Mouse (Mus musculus) layer of hippocampus, adult 6 months (tissue): ENCODE results near the gene Nfat5. TPM values are rescaled to one million over a fixed set of nuclear protein-coding genes. Genes with fewer than 3 reads are reported as not detected.

Source experiments
- long read RNA-seq, 2 experiments: library from polyadenylated mRNA; unstranded; transcript quantifications; one replicate each; pipeline ENCODE4 v2.0.0; 2019 to 2020
- polyA plus RNA-seq: library from polyadenylated mRNA; unstranded; fragments of <200 nt; fragmentation: Nextera tagmentation; gene quantifications from 2 replicates; pipeline ENCODE4 v1.2.3, GENCODE M21; 2021

Nfat5 gene
- 4.6 and 5.7 TPM in 2 replicates for polyA plus RNA-seq
- long read RNA-seq, experiment 1, partial matches to known transcripts, result 3 of 14 reads
- long read RNA-seq, experiment 1, other reads (novel, unspliced or antisense), result 11 of 14 reads
- long read RNA-seq, experiment 2, full-length matches to known transcripts, result 5 of 21 reads
- long read RNA-seq, experiment 2, partial matches to known transcripts, result 0 of 21 reads
- long read RNA-seq, experiment 2, other reads (novel, unspliced or antisense), result 16 of 21 reads

DNA sequence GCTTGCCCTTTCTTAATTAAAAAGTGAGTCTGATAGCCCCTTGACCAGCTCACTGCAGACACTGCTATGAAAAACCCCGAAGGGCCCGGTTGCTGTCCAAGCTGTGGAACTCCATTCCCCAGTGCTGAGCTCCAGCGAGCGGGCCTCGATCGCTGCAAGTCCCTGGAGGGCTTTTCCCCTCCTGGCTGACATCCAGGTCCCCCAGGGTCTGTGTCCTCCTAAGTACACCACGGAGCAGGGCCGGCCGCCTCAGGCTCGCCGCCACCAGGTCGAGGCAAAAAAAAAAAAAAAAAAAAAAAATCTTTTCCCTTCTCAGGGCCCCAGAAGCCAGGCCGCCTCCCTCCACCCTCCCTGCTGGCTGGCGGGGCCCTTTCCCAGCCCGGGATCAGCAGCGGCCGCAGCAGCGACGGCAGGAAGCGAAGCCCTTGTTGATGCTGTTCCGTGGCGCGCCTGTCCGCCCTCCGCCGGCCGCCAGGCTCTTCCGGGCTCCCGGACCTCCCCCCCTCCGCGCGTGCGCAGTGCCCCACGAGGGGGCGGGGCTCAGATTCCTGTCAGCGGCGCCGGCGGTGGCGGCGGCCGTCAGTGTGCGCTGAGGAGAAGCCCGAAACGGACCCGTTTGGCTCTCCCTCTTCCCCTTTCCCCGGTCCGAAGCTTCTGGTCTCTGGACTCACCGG, at the start of gene Nfat5:
Gene Nfat5, plus strand, starts transcription at position 543 of the 674 bp plus-strand sequence.

DNA sequence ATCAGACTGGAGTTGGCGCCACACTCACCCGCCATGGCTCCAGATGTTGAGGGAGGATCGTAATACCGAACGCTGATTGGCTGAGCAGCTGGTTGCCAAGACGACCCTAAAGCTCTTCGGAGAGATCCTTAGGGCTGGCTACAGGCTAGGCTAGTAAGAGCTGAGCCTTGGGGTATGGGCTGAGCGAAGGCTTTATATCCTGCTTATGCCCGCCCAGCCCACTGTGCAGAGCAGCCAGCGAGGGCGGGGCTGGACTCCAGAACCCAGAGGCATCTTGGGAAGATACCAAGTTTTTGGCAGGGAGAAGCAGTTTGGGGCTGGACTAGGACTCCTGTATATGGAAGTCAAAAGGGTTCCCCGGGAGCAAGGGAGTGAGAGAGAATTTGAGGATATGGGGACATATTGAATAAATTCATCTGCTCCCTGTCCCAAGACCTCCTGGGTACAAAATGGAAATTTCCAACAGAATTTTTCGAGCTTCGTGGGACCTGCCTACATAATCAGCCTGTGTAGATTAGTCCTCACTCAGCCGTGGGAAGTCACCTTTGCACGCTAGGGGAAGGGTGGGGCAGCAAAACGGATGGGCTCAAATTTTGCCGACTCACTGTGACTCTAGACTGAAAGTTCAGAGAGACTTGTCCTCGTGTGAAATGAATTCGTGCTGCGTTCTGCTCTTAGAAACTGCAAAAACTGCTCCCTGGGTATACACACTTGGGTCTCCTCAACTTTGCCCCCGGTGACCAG, 109.9 kb downstream of the Nfat5 start, which contains the start of gene Nqo1:
Gene Nqo1, minus strand, starts transcription at position 169 of the 744 bp plus-strand sequence.

DNA sequence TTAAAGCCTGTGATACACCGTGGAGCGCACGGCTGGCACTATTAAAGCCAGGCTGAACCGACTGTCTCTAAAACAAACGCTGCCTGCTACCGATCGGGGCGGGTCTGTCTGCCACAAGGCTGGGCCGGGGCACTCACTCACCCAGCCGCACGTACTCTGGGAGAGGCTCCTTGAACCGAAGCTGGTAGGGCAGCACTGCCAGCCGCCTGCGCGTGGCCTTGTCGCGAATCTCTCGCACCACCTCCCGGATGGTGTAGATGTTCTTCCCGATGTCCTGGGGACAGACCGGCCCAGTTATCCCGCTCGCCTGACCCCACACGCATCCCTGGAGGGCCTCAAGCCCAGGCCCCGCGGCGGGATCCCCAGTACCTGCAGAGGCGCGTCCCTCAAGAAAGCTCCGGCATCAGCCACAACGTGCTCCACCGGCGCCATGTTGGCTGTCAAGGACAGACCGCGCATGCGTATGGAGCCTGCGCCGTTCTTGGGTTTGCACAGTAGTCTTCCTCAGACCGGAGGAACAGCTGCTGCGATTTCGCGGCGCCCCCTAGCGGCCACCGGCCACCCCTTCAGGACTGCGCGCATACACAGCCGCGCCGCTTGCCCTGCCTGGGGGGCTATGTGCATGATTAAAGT, 131.4 kb downstream of the Nfat5 start, which contains the start of gene Nob1:
Gene Nob1, minus strand, starts transcription at position 455 of the 633 bp plus-strand sequence.

Other genes with a start within 250 kb of the Nfat5 start
- 51.7 and 54.3 TPM in 2 replicates for gene Pdf, start 244.9 kb upstream of the Nfat5 start, polyA plus RNA-seq
- 54.3 and 75.4 TPM in 2 replicates for gene Cog8, start 236.8 kb upstream of the Nfat5 start, polyA plus RNA-seq
- 26.4 and 31.4 TPM in 2 replicates for gene Nip7, start 236.6 kb upstream of the Nfat5 start, polyA plus RNA-seq
- gene Tmed6, start 227.8 kb upstream of the Nfat5 start, polyA plus RNA-seq, result not detected in 2 replicates
- 4.9 and 5.0 TPM in 2 replicates for gene Terf2, start 196.9 kb upstream of the Nfat5 start, polyA plus RNA-seq
- 48.3 and 62.1 TPM in 2 replicates for gene Cyb5b, start 142.8 kb upstream of the Nfat5 start, polyA plus RNA-seq
- gene Nqo1, start 109.7 kb downstream of the Nfat5 start, polyA plus RNA-seq, result 6.3 and 9.9 TPM in 2 replicates
- 33.7 and 34.0 TPM in 2 replicates for gene Nob1, start 131.6 kb downstream of the Nfat5 start, polyA plus RNA-seq
- gene Wwp2, start 142.9 kb downstream of the Nfat5 start, polyA plus RNA-seq, result 37.7 and 48.3 TPM in 2 replicates